Mouse (Mus musculus) olfactory bulb, adult 2 months (tissue): Measurements from ENCODE around the gene Atp13a2. TPM values are rescaled to one million over a fixed set of nuclear protein-coding genes. Genes with fewer than 3 reads are reported as not detected.

Experiments
- H3K27ac ChIP-seq: fragments of 200-500 bp; 2 replicates; pipeline ENCODE4 v1.5.1; 2012; ENCODE audit warnings: low read depth, low read length; ENCODE audit not compliant: insufficient read depth
- H3K4me1 ChIP-seq: fragments of 200-500 bp; 2 replicates; pipeline ENCODE4 v1.6.1; 2012; ENCODE audit warnings: low read length; ENCODE audit not compliant: control insufficient read depth, insufficient read depth
- H3K4me3 ChIP-seq: fragments of 200-500 bp; 2 replicates; pipeline ENCODE4 v1.5.1; 2012; ENCODE audit warnings: mild to moderate bottlenecking, low read depth, low read length, moderate library complexity; ENCODE audit not compliant: insufficient read depth
- CTCF ChIP-seq: fragments of 200-500 bp; IDR thresholded peaks from 2 replicates; pipeline ENCODE4 v1.5.1; 2012; ENCODE audit warnings: low read depth, mild to moderate bottlenecking, low read length, moderate library complexity; ENCODE audit not compliant: insufficient read depth
- POLR2A ChIP-seq: fragments of 200-500 bp; IDR thresholded peaks from 2 replicates; pipeline ENCODE4 v1.6.1; 2012; ENCODE audit warnings: mild to moderate bottlenecking, low read depth, low read length, moderate library complexity; ENCODE audit not compliant: insufficient read depth
- WGBS: fragments of 180-500 bp; shearing (Covaris S2); methylation state at CpG from one replicate; pipeline ENCODE4 v1.1.7; 2018; 5-methylcytosine and 5-hydroxymethylcytosine counted together
- polyA plus RNA-seq: library from polyadenylated mRNA; stranded (reverse); fragments of >200 nt; gene quantifications from 2 replicates; pipeline ENCODE4 v1.2.4, GENCODE M21; 2012; ENCODE audit warnings: low replicate concordance; ENCODE audit not compliant: missing spikeins, insufficient read depth, insufficient read length

The Atp13a2 gene
- polyA plus RNA-seq, 1 experiment, result not detected

DNA sequence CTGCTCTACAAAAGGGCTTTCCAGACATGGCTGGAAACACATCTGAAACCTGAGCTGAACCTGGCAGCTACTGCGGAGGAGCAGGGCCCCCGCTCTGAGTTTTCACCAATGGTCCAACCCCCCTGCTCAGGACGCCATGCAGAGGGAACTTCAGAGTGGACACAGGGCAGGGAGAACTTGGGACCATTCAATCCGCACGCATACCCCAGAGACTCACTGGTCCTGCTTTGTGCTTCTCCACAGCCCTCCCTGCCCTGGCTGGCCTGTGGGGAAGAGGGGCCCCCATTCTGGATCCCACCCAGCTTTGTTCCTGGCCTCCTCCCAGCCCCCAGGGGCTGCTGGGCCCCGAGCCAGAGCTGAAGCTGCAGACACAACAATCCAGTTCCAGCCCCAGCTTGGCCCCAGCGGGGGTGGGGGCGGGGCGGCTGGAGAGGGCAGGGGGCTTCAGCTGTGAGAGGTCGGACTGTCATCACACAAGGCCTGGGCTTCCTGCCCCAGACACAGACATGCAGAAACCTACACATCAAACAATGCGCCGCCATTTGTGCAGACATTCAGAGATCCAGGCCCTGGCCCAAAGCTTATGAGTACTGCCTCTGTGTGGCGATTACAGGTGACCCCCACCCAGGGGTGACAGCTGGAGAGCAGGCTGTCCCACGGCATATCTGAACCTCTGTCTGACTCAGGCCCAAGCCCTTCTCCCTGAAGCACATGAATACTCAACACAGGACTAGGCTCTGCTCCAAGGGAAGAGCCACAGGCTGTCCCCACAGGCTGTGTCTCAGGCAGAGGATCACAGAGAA lies 34.3 kb downstream of the Atp13a2 start:
- Histone ChIP-seq H3K27ac (no peak overlapping the region), H3K4me1 (peaks cover 27% of the 10 kb centered on the region), H3K4me3 (no peak overlapping the region)
- TF ChIP-seq CTCF, result no peak
- WGBS, result 34% methylated on average over 14 of the region's 14 CpGs

DNA sequence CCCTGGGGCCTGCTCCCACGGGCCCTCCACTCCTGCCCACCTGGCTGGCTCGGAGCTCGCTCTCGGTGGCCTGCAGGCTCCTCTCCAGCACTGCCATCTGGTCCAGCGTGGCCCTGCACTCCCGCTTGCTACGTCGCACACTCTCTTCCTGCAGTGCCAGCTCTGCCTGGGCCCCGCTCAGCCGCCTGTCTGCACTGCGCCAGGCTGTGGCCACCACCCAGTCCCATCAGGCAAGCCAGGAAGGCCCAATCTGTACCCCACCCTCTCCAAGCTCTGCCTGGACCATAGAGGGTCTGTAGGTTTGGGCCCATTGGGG lies 34.9 kb downstream of the Atp13a2 start:
- Histone ChIP-seq H3K4me1 (peaks cover 24% of the 10 kb centered on the region), H3K27ac (no peak overlapping the region), H3K4me3 (no peak overlapping the region)
- TF ChIP-seq POLR2A (no peak), CTCF (no peak)
- WGBS, result 63% methylated on average over 11 of the region's 11 CpGs

DNA sequence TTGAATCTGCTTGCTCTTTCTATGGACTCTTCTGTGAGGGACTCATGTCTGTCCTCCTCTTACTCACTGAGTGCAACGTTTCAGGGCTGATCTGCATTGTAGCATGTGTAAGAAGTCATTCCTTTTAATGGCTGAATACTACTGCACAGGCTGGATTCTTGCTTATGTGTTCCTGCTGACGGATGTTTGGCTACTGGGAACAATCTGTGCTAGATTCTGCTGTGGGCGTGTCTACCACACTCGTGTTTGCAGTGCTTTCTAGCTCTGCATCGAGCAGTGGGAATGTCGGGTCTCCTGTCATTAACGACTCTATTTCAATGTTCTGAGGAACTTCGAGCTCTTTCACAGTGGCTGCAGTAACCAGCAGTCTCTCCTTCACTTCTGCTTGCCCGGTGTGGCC lies 37.4 kb downstream of the Atp13a2 start:
- TF ChIP-seq POLR2A (no peak), CTCF (no peak)
- WGBS, result 27% methylated on average over 9 of the region's 9 CpGs
- H3K4me1 ChIP-seq, result peaks cover 21% of the 10 kb centered on the region
- 0 out of 2 replicates have a peak overlapping the region, but pooled peaks have one; percentile 2 for H3K27ac ChIP-seq
- H3K4me3 ChIP-seq, result no peak overlapping the region

DNA sequence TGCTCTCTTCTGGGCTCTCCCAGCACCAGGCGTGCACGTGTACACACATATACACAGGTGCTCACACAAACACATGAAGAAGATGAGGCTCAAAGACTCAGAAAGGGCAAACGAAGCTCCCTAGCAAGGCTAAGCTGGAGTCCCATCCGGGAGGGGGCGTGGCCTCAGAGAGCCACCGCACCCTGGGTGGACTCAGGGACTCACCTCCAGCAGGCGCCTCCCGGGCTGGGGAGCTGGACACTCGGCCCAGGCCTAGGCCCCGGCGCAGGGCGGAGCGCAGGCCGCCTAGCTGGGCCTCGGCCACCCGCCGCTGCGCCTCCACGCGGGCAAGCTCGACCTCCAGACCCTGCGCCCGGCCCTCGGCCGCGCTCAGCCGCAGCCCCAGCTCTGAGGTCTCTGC lies 38.3 kb downstream of the Atp13a2 start:
- Histone ChIP-seq H3K27ac (no peak overlapping the region), H3K4me1 (peaks cover 21% of the 10 kb centered on the region), H3K4me3 (no peak overlapping the region)
- no peak for TF ChIP-seq POLR2A
- no peak for TF ChIP-seq CTCF
- 90% methylated on average over 27 of the region's 27 CpGs for WGBS

DNA sequence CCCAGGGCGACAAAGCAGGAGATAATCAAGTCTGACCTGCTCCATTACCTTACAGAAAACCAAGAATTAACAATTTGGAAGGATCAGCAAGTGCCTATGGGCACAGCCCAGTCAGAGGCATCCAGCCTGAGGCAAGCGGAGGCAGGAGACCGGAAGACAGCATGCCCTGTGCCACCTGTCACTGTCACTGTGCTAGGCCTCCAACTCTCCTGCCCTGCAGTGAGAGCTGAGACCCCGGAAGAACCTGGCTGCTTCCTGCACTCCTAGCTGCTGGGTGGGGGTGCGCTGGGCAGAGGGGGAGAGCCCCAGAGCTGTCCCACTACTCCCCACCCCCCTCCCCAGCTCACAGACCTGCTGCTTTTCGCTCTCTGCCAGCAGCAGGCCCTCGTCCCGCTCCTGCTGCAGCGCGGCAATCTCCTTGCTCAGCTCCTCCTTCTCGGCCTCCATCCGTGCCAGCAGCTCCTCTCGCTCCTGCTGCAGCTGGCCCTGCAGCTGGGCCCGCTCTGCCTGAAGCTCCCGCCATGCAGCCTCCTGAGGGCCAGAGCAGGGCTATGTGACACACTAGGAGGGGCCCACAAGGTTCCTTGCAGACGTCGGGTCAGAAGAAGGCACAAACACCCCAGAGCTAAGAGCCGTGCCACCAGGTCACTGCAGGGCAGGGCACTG lies 44.0 kb downstream of the Atp13a2 start:
- WGBS, result 62% methylated on average over 18 of the region's 18 CpGs

DNA sequence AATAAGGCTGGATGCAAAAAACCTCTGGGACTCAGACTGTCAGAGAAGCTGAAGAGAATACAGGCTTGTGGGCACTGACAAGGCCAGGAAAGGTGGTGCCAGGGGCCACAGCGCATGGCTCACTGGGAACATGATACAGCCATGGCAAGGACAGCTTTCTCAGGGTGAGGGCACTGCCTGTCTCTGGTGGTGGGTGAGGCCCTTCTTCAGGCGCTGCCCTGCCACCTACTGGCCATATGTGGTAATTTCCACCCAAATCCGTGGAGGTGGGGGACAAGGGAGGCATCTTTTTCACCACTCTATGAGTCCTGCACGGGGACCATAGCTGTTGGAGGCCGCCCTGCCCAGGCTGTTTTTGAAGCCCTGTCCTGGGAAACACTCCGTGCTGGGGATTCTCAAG lies 45.1 kb downstream of the Atp13a2 start:
- Histone ChIP-seq H3K4me1 (peaks cover 11% of the 10 kb centered on the region), H3K27ac (no peak overlapping the region), H3K4me3 (no peak overlapping the region)
- WGBS, result 9% methylated on average over 6 of the region's 6 CpGs
- TF ChIP-seq POLR2A (no peak), CTCF (peak; percentile 94)

More for the DNA sequence above, 44.0 kb downstream of the Atp13a2 start:
- Histone ChIP-seq H3K27ac (no peak overlapping the region), H3K4me3 (no peak overlapping the region), H3K4me1 (peaks cover 11% of the 10 kb centered on the region)
- no peak for TF ChIP-seq CTCF
- TF ChIP-seq POLR2A, result no peak

DNA sequence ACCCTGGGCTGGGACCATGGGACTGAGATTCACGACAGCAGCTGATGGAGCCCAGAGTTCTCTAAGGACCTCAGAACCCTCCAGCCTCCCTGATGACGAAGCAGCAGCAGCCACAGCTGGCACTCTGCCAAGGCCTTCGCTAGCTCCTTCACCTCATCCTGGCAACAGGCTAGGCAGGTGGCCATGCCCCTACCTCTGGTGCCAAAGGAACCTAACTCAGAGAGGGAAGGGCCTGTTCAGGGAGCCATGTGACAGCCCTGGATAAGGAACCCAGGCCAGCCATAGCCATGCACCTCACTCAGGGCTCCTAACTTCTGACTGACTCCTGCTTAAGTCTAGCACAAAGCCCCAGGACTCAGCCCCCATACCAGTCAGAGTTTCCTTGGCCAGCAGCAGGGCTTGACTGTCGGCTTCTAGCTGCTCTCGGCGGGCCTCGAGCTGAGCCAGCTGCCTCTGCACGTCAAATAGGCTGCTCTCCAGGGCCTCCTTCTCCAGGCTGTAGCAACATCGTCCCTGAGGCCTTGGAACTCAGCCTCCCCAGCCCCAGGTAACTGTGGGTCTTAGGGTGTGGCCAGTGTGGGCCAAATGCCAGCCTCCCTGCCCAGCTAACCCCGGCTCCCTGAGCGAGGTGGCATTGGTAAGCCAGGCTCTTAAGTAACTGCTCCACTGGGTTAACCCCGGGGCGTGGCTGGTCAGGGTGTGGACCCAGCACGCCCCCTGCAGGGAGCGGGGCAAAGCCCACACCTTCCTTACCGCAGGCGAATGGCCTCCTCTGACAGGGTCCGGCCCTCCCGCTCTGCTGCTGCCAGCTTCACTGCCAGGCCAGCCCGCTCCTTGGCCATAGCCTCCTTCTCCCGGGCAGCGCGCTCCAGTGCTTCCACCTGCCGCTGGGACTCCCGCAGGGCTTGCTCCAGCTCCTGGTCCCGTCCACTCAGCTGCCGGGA lies 47.2 kb downstream of the Atp13a2 start:
- Histone ChIP-seq H3K4me1 (peaks cover 11% of the 10 kb centered on the region), H3K4me3 (no peak overlapping the region), H3K27ac (no peak overlapping the region)
- no peak for TF ChIP-seq CTCF
- no peak for TF ChIP-seq POLR2A
- WGBS, result 59% methylated on average over 27 of the region's 27 CpGs

DNA sequence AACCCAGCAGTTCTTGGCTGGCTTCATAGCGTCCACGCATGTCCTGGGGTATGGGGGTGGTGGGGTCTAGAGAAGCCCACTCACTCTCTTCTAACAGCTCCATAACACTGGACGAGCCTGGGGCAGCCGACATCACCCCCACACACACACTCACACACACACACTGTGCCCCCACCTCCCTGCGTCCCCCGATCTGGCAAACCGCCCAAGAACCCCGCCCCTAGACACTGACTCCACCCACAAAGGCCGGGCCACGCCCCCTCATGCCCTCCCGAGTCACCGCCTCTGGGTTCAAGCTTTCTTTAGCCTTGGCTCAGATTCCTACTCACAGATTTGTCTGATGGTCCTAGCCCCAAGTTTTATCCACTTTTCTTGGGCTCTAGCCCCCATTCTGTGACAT lies 54.4 kb downstream of the Atp13a2 start:
- TF ChIP-seq CTCF (no peak), POLR2A (no peak)
- Histone ChIP-seq H3K27ac (no peak overlapping the region), H3K4me3 (no peak overlapping the region), H3K4me1 (no peaks in the 10 kb centered on the region; the same call in 1 of the 2 replicates)
- 47% methylated on average over 12 of the region's 12 CpGs for WGBS
